Mouse (Mus musculus) B cell, adult 2 months (primary cell): ENCODE data around the gene Larp4b.

Experiments used
- DNase-seq, 2 experiments: peaks; one replicate each; pipeline ENCODE4 v3.0.0; 2022

Gene Larp4b

DNA sequence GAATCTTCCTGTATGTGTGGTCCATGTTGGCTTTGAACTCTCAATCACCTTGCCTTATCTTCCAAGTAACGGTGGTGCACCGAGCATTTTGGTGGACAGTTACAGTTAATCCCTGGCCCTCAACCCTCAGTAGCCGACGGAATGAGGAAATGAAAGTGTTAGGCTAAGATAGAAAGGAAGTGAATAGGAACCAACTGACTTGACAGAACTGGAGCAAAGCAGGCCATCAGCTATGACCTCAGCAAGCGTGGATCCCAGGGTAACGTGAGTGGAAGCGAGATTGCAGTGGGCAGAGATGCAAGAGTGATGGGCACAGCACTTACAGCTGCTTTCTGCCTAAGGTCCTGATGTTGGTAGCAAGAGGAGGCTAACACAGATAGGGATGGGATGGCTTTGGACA is 31.5 kb downstream of the Larp4b start:
- DNase-seq: peak; percentile 20 to 31

DNA sequence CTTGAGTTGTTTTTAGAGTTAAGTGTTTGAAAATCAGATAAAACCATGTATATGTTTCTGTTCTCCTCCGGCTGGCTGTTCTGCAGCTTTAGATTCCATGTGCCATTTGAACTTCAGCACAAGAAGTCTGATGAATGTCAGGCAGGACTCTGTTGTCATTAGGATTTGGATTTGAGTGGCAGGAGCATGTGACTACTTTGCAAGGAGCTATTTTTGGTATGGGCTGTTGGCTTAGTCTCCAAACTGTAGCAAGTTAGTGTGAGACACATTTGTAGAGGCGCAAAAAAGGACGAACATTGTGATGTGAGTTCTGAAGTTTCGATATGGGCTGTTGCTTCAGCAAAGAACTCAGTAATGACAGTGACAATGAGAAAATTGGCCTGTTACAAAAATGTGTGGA is 34.0 kb downstream of the Larp4b start:
- no peak for DNase-seq

DNA sequence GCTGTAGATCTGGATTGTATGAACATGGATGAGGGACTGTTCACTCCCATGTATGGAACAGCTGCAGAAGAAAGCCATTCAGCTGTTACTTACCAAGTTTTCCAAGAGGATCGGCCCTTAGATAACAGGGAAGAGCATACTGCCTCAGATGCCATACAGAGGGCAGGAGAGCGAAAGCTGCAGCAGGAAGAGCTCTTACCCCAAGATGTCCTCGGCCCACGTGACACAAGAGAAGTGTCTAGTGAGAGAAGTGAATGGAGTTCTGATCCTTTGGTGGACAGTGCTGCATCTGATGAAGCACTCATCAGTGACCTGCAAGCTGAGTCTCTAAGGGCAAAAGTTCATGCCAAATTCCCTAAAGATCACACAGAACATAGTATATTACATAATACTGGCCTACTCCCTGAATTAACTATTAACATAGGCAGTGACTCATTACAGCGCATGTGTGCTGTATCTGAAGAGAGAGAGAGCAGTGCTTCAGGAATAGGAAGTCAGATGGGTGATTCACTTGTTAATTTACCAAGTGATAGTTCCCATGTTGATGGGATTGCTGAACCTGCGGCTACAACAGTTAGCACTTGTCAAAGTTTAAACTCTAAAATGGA is 35.1 kb downstream of the Larp4b start:
- DNase-seq: no peak

DNA sequence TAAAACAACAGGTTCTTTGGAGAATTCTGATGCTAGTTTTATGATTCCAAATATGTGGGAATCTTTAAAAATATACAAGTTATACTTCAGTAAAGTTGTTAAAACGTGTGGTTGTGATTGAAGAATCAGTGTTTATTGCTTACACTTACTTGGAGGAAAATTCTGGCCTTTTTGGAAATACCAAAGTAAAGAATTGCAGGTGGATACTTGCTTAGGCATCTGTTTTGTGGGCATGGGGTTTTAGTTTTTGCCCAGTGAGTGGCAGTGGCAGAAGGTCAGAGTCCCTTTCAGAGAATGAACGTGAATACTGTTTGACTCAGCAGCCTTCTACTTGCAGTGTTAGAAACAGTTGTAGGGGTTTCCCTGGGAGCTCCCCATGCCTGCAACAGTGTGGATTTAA is 40.7 kb downstream of the Larp4b start:
- no peak for DNase-seq

DNA sequence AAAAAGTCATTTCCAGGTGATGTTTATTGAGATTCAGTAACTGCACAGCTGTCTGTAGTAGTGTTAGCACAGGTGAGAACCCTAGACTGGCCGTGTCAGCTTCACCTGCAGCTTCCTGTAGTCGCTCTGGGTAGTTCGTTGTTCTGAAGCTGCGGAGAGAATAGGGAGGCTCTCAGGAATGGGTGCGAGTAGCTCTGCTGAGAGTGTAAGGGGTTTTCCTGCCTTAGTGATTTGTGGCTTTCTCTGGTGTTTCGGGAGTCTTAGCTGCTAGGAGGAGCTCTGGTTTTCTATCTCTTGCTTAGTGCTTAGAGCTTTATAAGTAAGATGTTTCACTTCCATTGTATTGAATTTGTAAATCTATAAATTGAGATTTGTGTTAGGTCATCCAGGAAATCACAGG is 42.4 kb downstream of the Larp4b start:
- DNase-seq: no peak

DNA sequence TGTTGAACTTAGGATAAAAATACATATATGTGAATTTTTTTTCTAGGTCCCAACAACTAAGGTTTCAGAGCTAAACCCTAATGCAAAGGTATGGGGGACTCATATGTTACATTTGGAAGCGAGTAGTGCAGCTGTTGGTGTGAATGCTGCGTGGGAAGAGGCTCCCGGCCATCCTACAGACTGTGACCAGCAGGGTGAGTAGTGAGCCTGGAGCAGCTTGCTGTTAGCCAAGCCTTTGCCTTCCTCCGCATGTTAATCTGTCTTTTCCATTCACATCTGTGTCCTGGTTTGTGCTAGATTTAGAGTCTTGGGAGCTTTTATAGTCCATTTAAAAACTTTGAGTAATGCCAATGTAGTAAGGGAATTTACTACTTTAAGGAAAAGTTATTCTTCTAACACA is 43.1 kb downstream of the Larp4b start:
- DNase-seq: no peak

DNA sequence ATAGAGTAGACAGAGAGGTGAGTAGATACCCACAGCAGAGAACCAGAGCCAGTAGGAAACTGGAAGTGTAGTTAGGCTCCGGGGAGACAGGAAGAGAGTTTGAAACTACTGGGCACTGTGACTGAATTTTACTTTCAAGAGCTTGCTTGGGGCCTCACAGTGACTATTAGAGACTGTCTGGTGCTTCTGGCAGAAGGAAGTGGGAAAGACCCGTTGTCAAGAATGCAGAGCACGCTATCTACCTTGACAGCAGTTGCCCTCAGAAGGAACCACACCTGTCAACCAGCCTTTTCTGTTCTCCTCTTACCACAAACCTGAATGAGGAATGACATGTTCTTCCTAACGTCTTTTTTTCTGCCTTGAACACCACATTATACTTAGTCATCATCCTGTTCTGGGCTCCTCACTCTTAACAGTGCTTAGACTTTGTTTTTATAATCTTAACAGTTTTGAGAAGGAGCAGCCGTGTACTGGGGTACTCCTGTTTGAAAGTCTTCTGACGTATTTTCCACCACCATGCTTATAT is 45.8 kb downstream of the Larp4b start:
- DNase-seq: no peak

DNA sequence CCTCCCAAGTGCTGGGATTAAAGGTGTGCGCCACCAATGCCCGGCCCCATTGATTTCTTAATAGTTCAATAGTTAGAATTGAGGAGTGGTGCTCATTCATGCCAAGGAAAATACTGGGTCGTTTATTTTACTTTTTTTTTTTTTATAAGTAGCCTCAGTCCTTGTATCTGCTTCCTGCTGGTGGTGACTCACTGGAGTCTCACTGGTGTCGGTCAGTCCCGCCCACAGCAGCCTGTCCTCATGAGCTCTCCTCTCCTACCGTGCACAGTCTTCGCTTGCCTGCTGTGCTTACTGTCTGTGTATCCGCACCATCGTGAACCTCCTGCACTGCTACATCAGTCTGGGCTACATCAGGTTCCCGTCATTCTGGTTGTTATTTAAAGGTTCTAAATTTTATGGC is 46.5 kb downstream of the Larp4b start:
- DNase-seq: no peak

DNA sequence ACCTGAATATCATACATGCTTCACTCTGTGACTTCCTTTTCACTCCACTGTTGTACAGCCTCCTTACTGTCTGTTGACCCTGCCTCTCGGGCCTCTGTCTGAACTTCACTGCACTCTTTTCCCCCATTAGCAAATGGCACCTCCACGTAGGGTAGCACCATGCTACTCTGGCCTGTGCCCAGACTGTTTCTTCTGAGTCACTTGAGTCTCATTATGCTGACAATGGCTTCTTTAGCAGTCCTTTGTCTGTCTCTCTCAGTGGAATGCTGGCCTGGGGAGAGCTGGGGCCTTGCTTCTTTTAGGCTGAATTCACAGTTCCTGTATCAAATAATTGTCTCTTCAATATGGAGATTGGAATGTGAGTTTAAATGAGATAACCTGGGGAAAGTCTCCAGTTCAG is 48.7 kb downstream of the Larp4b start:
- DNase-seq: no peak

DNA sequence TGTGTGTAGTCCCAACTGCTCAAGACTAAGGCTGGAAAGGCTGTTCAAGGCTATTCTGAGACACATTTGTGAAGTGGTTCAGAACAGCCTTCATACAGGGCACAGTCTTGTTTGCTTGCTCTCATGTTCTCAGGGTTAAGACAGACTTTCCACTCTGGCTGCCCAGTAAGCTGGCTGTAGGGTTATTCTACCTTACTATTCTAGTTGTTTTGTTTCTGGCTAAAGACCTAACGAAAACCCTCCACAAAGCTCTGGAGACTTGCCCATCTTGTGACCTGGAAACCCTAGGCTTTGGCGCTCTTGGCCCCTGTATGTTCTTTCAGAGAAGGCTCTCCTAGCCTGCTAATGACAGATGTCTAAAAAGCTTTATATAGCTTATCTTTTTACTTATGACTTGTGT is 55.1 kb downstream of the Larp4b start:
- no peak for DNase-seq

DNA sequence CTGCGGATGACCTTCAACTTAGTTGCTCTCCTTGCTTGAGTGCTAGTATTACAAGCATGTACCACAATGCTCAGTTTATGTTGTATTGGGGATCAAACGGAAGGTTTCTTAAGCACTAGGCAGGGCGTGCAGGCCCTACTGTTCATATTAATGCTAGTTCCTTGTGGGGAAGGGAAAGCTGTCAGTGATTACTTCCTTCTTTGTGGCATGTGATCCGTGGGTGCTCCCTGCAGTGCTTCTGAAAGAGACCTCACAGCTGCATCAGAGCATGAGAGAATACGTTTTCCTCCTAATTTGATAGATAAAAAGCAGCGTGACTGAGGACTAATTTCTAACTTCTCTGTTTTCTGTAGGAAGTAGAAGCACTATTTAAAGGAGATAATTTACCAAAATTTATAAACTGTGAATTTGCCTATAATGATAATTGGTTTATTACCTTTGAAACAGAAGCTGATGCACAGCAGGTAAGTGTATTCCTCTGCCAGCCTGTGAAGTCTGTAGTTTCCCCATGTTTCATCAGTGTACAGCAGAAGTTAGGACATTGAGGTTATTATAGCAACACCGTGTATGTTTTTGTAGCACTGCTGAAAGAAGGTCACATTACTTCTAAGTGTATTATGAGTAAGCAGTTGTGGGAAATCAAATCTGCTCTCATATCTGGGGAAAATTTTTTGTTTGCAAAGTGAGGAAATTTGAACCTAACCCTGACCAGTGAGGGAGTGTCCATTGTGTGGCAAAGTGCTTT is 56.0 kb downstream of the Larp4b start:
- DNase-seq: no peak

DNA sequence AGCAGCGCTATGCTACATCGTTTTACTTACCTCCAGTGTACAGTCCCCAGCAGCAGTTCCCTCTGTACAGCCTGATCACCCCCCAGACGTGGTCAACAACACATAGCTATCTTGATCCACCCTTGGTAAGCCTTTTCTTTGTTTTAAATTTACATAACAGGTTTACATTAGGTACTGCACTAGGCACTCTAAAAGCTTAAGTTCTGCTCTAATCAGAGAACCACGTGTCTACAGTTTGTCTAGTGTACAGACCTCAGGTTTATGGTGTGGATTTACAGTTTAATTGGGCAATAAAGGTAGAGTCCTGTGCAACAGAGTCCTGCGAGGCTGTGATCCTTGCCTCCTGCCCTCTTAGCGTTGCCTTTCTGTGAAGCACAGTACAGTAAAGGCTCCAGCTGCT is 57.4 kb downstream of the Larp4b start:
- no peak for DNase-seq

DNA sequence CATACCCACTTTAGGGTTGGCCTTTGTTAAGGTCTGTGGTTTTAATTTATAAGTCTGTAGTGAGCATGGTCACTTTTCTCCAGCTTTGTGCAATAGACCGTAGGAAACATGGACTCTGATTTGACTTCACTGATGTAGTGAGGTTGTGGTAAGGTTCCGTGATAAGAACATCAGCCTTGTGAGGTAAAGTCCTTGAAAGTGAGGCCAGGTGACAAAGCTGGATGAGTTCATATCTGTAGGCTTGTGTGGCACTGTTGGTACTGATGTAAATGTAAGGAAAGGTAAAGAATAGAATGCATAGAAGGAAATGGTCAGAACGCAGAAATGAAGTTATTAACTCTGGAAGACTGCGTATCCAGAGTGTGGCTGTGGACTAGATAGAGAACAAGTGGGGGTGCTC is 57.9 kb downstream of the Larp4b start:
- DNase-seq: no peak

DNA sequence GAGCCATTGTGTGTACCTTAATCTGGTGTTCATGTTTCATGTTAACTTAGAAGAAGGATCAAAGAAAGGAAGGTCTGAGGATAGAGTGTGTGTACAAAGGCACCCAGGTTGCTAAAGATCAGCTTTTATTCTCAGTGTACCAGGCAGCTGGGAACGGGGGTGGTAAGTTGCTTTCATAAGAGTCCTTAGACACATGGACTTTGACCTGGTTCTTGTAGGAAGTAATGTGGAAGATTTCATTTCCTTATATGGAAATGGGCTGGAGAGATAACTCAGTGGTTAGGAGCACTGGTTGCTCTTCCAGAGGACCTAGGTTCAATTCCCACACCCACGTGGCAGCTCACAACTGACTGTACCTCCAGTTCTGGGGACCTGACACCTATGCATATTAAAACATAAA is 58.6 kb downstream of the Larp4b start:
- DNase-seq: no peak

DNA sequence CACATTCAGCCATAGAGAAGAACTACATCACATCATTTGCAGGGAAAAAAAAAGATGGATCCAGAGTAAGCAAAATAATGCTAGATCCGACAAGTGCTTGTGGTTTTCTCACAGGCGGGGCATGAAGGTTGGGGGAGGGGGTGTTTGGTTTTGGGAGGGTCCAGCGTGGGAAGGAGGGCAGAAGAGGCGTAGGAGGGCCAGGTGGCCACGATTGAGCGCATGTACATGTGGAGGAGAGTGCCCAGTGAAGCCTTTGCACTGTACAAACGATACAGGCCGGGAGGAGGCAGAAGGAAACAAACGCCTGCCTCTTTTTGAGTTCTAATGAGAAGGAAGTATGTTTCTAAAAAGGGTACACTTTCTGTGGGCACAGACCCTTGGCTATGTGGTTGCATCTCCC is 60.1 kb downstream of the Larp4b start:
- DNase-seq: no peak

DNA sequence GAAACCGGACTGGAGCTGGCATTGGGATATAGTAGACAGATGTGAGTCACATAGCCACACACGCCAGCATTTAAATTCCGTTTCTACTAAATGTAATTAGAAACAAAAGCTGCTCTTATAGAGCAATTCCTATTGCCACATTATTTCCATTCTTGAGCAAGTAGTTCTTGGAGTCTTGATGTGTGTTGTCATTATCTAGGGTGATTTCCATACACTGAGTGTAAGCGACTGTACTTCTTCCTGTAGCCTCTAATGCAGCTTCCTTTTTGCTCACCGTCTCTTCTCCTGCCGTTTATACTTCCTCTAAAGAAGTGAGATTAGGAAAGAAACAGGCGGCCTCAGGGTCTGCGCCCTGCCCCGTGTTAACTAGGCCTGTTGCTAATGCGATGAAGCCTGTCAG is 65.6 kb downstream of the Larp4b start:
- DNase-seq: no peak

DNA sequence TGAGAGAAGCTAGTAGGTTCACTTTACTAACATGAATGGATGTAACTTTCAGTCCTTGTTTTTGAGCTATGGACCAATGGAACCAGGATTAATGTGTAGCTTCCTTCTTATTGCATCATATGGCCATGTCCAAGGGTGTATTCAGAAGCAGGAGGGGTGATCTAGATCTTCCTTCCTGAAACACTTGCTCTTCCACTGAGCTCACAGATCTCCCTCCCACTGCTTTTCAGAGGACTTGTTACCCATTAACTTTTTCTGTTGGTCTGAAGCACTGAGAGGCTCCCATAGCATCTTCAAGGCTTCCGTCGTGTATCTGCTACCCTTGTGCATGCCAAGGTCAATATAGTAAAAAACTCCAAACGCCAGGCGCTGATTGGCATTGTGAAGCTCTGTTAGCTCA is 69.2 kb downstream of the Larp4b start:
- DNase-seq: no peak

DNA sequence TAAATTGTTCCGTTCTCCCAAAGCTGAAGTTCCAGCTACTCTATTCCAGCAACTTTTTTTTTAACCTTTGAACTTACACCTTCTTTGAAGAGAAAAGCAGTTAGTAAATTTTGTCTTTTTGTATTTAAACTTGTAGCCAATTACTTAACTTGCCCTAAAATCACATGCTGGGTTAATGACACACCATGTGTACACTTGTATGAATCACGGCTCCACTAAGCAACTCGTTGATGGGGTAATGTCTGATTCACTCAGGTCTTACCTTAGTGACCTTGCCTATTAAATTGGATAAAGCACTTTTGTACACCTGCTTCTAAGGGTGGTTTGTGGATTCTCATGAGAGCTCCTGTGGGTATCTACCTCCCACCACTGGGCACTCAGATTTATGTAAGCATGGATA is 74.2 kb downstream of the Larp4b start:
- DNase-seq: no peak

DNA sequence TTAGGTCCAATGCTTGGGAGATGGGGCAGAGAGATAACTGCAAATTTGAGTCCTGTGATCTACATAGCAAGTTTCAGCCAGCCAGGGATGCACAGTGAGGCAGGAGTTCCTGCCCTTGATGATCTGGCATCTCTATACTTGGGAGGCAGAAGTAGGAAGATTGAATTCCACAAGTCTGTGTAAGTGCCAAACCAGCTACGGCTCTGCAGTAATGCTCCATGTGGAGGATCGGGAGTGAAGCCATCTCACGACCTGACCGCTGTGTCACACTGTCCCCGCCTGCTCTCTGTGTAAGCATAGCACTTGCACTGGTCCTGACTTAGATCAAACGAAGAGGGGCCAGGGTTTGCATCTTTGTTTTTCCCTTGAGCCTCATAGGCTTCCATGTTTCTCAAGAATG is 75.9 kb downstream of the Larp4b start:
- DNase-seq: no peak

DNA sequence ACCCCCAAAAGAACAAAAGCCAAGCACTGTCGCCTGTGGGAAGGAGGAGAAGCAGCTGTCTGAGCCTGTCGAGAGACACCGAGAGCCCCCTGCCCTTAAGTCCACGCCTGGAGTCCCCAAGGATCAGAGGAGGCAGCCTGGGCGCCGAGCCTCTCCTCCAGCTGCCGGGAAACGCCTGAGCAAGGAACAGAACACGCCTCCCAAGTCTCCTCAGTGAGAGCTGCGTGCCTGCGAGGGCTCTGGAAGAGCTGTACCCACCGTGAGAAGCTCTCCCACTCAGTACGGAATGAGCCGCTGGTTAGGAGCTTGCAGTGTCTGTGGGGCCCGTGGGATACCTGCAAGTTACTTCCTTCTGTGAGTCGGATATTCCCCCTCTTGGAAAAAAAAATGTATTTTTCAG is 77.0 kb downstream of the Larp4b start:
- DNase-seq: no peak

DNA sequence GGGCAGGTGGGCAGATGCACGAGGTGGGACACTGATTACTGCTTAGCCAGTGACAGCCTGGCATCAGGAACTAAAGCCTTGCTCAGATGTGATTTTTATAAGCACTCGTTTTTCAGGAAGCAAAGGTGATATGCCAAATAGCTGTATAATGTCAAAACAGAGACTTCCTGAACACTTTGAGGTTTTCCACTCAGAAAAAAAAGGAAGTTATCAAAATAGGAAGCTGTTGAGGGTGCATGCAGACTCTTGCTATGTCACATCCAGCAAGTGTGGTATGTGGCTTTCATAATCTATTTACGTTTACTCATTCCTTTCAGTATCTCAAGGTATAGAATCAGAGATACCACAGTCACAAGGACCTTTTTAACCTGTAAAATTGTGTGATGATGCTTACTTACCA is 79.7 kb downstream of the Larp4b start:
- peak in 1 of 2 experiments; percentile 10 for DNase-seq

DNA sequence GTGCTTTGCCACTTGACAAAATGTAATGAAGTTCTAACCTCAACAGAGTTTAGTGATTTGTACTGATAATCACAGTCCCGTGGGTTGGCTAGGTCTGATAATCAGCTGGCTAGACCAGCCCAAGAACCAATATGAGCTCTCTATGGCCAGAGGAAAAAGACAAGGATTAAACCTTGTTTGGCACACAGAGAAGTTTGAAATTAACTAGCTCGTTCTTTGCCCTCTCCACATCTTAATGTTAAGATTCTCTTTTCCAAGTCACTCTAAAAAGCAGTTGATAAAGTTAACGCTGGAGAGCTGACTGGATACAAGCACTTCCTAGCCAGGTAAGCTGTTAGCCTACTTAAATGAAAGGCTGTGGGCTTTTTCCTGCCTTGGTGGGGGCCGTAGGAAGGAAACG is 81.5 kb downstream of the Larp4b start:
- DNase-seq: no peak

DNA sequence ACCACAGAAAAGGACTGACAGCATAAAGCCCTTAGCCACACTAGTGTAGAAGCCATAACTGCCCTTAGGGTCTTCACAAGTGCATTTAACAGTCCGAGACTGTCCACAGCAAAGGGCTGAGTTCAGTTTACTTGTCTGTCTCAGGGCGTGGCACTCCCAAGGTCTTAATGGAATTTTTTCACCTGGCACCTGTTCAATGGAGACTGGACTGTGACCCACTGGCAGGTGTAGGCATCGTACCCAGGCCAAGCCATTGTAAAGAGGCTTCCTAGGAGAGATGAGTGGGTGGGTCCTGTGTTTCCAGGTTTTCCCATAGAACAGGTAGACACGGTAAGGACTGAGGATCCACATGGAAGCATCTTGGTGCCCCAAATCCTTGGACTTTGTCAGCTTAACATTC is 84.6 kb downstream of the Larp4b start:
- DNase-seq: no peak

DNA sequence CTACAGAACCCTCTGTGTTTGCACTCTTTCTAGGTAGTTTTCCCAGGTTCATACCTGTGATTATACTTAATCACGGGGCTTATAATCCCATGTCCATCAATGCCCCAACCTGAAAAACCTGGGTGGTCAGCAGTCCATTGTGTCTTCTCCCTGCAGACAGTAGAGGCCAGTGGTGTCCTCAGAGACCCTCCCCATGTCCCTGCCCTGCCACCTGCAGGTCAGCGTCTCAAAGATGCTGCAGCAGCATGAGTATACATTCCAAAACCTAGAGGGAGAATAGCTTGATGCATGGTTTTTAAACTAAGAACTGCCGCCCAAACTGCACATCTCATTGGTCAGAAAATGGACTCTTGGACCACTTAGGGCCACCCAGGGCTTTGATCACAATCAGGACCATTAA is 85.0 kb downstream of the Larp4b start:
- DNase-seq: no peak

DNA sequence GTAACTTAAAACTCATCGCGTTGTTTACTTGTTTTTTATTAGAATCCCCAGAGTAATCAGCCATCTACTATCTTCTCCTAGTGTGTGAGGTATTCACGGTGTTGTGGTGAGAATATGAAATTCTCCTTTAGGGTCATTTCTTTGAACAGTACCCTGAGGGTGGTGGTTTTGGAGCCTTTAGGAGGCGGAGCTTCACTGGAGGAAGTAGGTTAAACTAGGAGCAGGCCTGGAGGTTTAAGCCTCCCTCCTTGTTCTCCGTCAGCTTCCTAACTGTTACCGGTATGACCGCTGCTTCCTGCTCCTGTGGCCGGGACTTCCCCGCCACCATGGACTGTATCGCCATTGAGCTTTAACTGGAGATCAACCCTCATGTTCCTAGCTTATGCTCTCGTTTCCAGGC is 86.5 kb downstream of the Larp4b start:
- DNase-seq: peak; percentile 16 to 26
